Mouse (Mus musculus) hindbrain, postnatal 0 days (tissue): ENCODE results near the gene Kin. TPM values are rescaled to one million over a fixed set of nuclear protein-coding genes. Genes with fewer than 3 reads are reported as not detected.
A peak's percentile ranks its signal among the peaks of the same experiment; 100 is the strongest.

ENCODE experiments used
- ATAC-seq: fragments of 200-750 bp; cut with Nextera tagmentation; 2 replicates; pipeline ENCODE4 v1.8.0; 2017; ENCODE audit warnings: mild to moderate bottlenecking, moderate TSS enrichment, moderate library complexity
- DNase-seq: peaks from one replicate; pipeline ENCODE4 v3.0.0-alpha.2; 2015; ENCODE audit warnings: low spot score
- H3K27ac ChIP-seq: fragments of 300-500 bp; sonication (generic); 2 replicates; pipeline ENCODE4 v1.5.1; 2014; ENCODE audit warnings: mild to moderate bottlenecking
- H3K27me3 ChIP-seq: fragments of 300-500 bp; sonication (generic); 2 replicates; pipeline ENCODE4 v1.6.1; 2014; ENCODE audit warnings: low read length, mixed read lengths; ENCODE audit not compliant: insufficient read depth
- H3K36me3 ChIP-seq: fragments of 300-500 bp; sonication (generic); 2 replicates; pipeline ENCODE4 v1.6.1; 2014; ENCODE audit warnings: low read length, mixed read lengths; ENCODE audit not compliant: insufficient read depth
- H3K4me1 ChIP-seq: fragments of 300-500 bp; sonication (generic); 2 replicates; pipeline ENCODE4 v1.6.1; 2014; ENCODE audit warnings: antibody characterized with exemption, low read length, mixed read lengths; ENCODE audit not compliant: insufficient read depth
- H3K4me2 ChIP-seq: fragments of 300-500 bp; sonication (generic); 2 replicates; pipeline ENCODE4 v1.6.1; 2014; ENCODE audit warnings: low read depth, mild to moderate bottlenecking, low read length, moderate library complexity, mixed read lengths
- H3K4me3 ChIP-seq: fragments of 300-500 bp; sonication (generic); 2 replicates; pipeline ENCODE4 v1.5.1; 2014; ENCODE audit warnings: low read length
- H3K9ac ChIP-seq: fragments of 300-500 bp; sonication (generic); replicated peaks from 2 replicates; pipeline ENCODE4 v1.6.1; 2014; ENCODE audit warnings: mild to moderate bottlenecking, low read length, moderate library complexity, mixed read lengths
- H3K9me3 ChIP-seq: fragments of 300-500 bp; sonication (generic); 2 replicates; pipeline ENCODE4 v1.6.1; 2016; ENCODE audit warnings: low read length, mixed read lengths
- CTCF ChIP-seq: IDR thresholded peaks from 2 replicates; pipeline ENCODE4 v1.5.1; 2016; ENCODE audit warnings: antibody characterized with exemption, control low read depth, low read depth
- WGBS: fragments of 180-500 bp; shearing (Covaris S2); extraction: QIAGEN DNeasy Blood & Tissue Kit; methylation state at CpG from one replicate; pipeline ENCODE4 v1.1.7; 2014; 5-methylcytosine and 5-hydroxymethylcytosine counted together
- polyA plus RNA-seq: library from polyadenylated mRNA; unstranded; fragments of >200 nt; fragmentation: Nextera tagmentation; extraction: Ambion mirVana; gene quantifications from 2 replicates; pipeline ENCODE4 v1.2.1, GENCODE M21; 2015
- total RNA-seq: library from RNA; depleted of rRNA; stranded (reverse); fragments of >200 nt; gene quantifications from 2 replicates; pipeline ENCODE4 v1.2.3, GENCODE M21; 2014; rRNA removed

Kin gene
- 3.2 and 4.8 TPM in 2 replicates for total RNA-seq
- 14.1 and 18.9 TPM in 2 replicates for polyA plus RNA-seq

GRCm38 (mm10) chr2:10080310-10081010, at the start of gene Kin, which contains the start of gene Atp5c1:
TSS of gene Kin (plus strand) at chr2:10080593.
TSS of gene Atp5c1 (minus strand) at chr2:10080510.
- Histone ChIP-seq H3K4me3 (peak within 1 kb of the TSS; percentile 84), H3K27ac (peak within 1 kb of the TSS; percentile 94)

GRCm38 (mm10) chr2:10033684-10034083, 46.7 kb upstream of the Kin start:
- Histone ChIP-seq H3K4me2 (no peak overlapping the region), H3K27ac (no peak overlapping the region), H3K36me3 (no peaks in the 10 kb centered on the region), H3K4me1 (no peaks in the 10 kb centered on the region), H3K9ac (no peak overlapping the region), H3K4me3 (no peak overlapping the region), H3K27me3 (no peaks in the 10 kb centered on the region), H3K9me3 (no peaks in the 10 kb centered on the region)
- WGBS: 68% methylated on average over 4 of the region's 4 CpGs
- peak; percentile 24; the same call in 1 of the 2 replicates for TF ChIP-seq CTCF
- DNase-seq (peak; percentile 7), ATAC-seq (no peak)

More at GRCm38 (mm10) chr2:10080310-10081010, at the start of gene Kin, which contains the start of gene Atp5c1:
- H3K36me3 ChIP-seq: no peaks in the 10 kb centered on the region
- peak within 1 kb of the TSS; percentile 93 for H3K9ac ChIP-seq
- peak; percentile 99 for DNase-seq
- H3K9me3 ChIP-seq: no peaks in the 10 kb centered on the region
- ATAC-seq: peak; percentile 97
- H3K27me3 ChIP-seq: no peaks in the 10 kb centered on the region
- peak; percentile 76 for TF ChIP-seq CTCF
- peak within 1 kb of the TSS; percentile 88 for H3K4me2 ChIP-seq
- peaks cover 21% of the 10 kb centered on the region for H3K4me1 ChIP-seq
- under 1% methylated on average over 60 of the region's 61 CpGs for WGBS

- H3K36me3 ChIP-seq: peaks cover 1% of the 10 kb centered on the region; the same call in 1 of the 2 replicates
- ATAC-seq: 0 out of 2 replicates have a peak, but pooled peaks have one; percentile 29
- H3K4me3 ChIP-seq: no peak overlapping the region
- H3K27ac ChIP-seq: no peak overlapping the region
- WGBS: 61% methylated on average over 3 of the region's 3 CpGs
- H3K4me2 ChIP-seq: no peak overlapping the region
- TF ChIP-seq CTCF: no peak
- H3K9ac ChIP-seq: no peak overlapping the region
- H3K4me1 ChIP-seq: no peaks in the 10 kb centered on the region
- no peaks in the 10 kb centered on the region for H3K9me3 ChIP-seq
- no peaks in the 10 kb centered on the region for H3K27me3 ChIP-seq
- no peak for DNase-seq
Observed at GRCm38 (mm10) chr2:10034976-10035375, 45.4 kb upstream of the Kin start.

GRCm38 (mm10) chr2:10047758-10048436, 32.5 kb upstream of the Kin start:
- H3K27me3 ChIP-seq: no peaks in the 10 kb centered on the region
- H3K4me3 ChIP-seq: peak overlapping the region; percentile 92
- TF ChIP-seq CTCF: peak; percentile 56
- ATAC-seq: peak; percentile 84
- H3K9ac ChIP-seq: peak overlapping the region; percentile 76
- under 1% methylated on average over 47 of the region's 47 CpGs for WGBS
- no peaks in the 10 kb centered on the region for H3K9me3 ChIP-seq
- peak overlapping the region; percentile 67; the same call in 1 of the 2 replicates for H3K27ac ChIP-seq
- no peaks in the 10 kb centered on the region for H3K36me3 ChIP-seq
- no peaks in the 10 kb centered on the region for H3K4me1 ChIP-seq
- peak; percentile 63 for DNase-seq
- peak overlapping the region; percentile 96 for H3K4me2 ChIP-seq

- peak within 1 kb of the TSS; percentile 96 for H3K4me2 ChIP-seq
- no peaks in the 10 kb centered on the region for H3K4me1 ChIP-seq
- H3K36me3 ChIP-seq: no peaks in the 10 kb centered on the region
- H3K27ac ChIP-seq: peak within 1 kb of the TSS; percentile 67; the same call in 1 of the 2 replicates
- DNase-seq (peak; percentile 97), ATAC-seq (peak; percentile 95)
- no peaks in the 10 kb centered on the region for H3K27me3 ChIP-seq
- H3K9me3 ChIP-seq: no peaks in the 10 kb centered on the region
- H3K4me3 ChIP-seq: peak within 1 kb of the TSS; percentile 92
- no peak for TF ChIP-seq CTCF
- H3K9ac ChIP-seq: peak within 1 kb of the TSS; percentile 76
- WGBS: under 1% methylated on average over 36 of the region's 36 CpGs
Observed at GRCm38 (mm10) chr2:10048461-10048860, 31.9 kb upstream of the Kin start, which contains the start of gene Taf3. TSS of gene Taf3 (minus strand) at chr2:10048596.

- H3K4me3 ChIP-seq: peak overlapping the region; percentile 92
- 15% methylated on average over 10 of the region's 10 CpGs for WGBS
- H3K9me3 ChIP-seq: no peaks in the 10 kb centered on the region
- DNase-seq (no peak), ATAC-seq (no peak)
- H3K36me3 ChIP-seq: peaks cover 4% of the 10 kb centered on the region; the same call in 1 of the 2 replicates
- H3K4me1 ChIP-seq: no peaks in the 10 kb centered on the region
- peak overlapping the region; percentile 96 for H3K4me2 ChIP-seq
- no peak for TF ChIP-seq CTCF
- H3K27ac ChIP-seq: no peak overlapping the region
- 0 out of 2 replicates have a peak overlapping the region, but pooled peaks have one; percentile 3 for H3K9ac ChIP-seq
- no peaks in the 10 kb centered on the region for H3K27me3 ChIP-seq
Observed at GRCm38 (mm10) chr2:10049456-10049855, 30.9 kb upstream of the Kin start.
